Mouse (Mus musculus) adrenal gland, adult 18-20 months (tissue): ENCODE measurements around the gene Mab21l1. TPM values are rescaled to one million over a fixed set of nuclear protein-coding genes. Genes with fewer than 3 reads are reported as not detected.

Experiments used
- DNase-seq, 2 experiments: peaks; one replicate each; pipeline ENCODE4 v3.0.0; 2021 to 2022; ENCODE audit warnings: low spot score in 2 of 2
- long read RNA-seq, 2 experiments: library from polyadenylated mRNA; stranded (forward); transcript quantifications; one replicate each; pipeline ENCODE4 v2.0.0; 2021
- total RNA-seq, 2 experiments: library from RNA; stranded (reverse); gene quantifications; 1 replicate in 1 of 2; 2 replicates in 1 of 2; pipeline ENCODE4 v1.2.3; 2021

Gene Mab21l1
- total RNA-seq = 1 to 10 TPM in 1 of 2 experiments, under 1 TPM in 1; 0.99 to 1.2 TPM
- long read RNA-seq, experiment 1, partial matches to known transcripts = 0 of 3 reads
- long read RNA-seq, experiment 1, other reads (novel, unspliced or antisense) = 0 of 3 reads
- long read RNA-seq, experiment 2, partial matches to known transcripts = 0 of 2 reads
- long read RNA-seq, experiment 2, other reads (novel, unspliced or antisense) = 0 of 2 reads

DNA sequence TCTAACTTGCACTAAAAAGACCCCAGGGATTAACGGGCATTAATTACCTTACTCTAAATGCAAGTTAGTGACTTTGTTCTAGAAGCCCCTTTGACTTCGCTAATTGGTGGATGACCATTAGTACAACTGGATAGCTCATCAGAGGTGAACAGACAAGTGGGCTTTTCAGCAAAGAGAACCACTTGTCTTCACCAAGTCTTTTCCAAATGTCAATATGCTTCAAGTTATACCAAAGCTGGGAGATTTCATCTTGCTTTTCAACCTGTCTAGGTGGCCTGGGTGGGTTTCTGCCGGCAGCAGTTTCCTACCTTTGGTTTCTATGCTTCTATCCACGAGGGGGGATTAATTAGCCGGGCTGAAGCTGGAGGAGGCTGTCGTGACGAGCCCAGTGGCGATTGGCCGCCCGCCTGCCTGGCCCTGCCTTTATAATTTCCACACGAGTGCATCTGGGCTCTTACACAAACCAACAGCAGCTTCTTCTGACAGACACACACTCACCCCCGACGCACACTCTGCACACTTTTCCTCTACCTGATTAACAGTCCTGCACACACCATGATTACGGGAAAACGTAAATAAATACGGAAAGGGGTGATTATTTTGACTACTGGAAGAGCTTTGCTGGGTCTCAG lies at the start of gene Mab21l1:
Mab21l1 (plus strand) TSS at position 455 of the 632 bp plus-strand sequence.
- DNase-seq = no peak

DNA sequence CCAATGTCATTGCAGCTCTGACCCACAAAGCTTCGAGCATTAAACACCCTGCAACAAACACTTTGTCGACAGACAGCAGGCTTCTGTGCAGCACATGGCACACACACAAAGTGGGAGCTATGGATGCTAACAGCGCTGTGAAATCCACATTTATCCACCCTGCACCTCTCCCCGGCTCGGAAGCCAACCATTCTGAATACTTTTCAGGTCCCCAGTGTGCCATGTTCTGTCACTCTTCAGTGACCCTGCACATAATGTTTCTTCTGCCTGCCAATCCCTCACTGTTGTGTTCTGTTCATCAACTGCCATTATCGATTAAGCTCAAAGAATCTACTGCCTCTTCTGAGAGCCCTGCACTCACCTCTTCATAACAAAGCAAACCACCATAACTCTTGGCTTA lies 48.6 kb upstream of the Mab21l1 start:
- DNase-seq = no peak

DNA sequence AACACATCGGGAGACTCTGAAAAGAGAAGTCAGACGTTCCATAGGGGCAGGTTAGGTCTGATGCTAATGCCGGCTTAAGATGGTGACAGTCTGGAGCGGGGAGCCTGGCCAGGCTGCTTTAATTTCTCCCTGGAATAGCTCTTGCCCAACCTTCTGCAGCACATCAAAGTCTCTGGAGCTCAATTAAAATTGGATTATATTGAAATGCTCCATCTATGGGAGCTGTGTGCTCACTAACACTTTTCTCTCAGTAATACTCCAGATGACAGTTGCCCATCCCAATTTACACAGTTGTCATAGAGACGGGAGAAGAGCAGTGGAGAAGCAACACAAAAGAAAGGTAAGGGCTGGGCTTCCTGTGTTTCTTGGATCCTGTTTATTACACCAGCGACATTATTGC lies 40.9 kb upstream of the Mab21l1 start:
- DNase-seq = no peak

DNA sequence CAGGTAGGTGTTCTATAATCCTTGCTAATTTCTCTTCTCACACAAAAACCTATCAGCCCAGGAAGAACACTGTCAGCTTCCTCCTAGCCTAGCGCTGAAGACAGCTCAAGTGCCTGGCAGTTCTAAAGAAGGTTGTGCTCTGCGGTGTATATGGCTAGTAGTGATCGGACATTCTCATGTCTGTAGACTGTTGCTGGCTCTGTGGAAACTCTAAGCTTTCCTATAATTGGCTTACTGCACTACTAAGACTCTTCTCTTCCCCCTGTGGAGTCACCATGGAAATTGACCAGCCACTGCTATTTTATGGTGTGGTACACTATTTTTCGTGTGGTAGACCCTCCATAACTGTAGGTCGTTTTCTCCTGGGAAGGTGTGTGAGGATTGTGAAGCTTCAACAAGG lies 40.1 kb upstream of the Mab21l1 start:
- no peak for DNase-seq

GRCm38 (mm10) chr3:55742654-55743053 lies 39.7 kb upstream of the Mab21l1 start:
- DNase-seq = no peak

GRCm38 (mm10) chr3:55743885-55744284 lies 38.4 kb upstream of the Mab21l1 start:
- DNase-seq = no peak

- no peak for DNase-seq
Measured at GRCm38 (mm10) chr3:55750445-55751065, 31.8 kb upstream of the Mab21l1 start.

DNA sequence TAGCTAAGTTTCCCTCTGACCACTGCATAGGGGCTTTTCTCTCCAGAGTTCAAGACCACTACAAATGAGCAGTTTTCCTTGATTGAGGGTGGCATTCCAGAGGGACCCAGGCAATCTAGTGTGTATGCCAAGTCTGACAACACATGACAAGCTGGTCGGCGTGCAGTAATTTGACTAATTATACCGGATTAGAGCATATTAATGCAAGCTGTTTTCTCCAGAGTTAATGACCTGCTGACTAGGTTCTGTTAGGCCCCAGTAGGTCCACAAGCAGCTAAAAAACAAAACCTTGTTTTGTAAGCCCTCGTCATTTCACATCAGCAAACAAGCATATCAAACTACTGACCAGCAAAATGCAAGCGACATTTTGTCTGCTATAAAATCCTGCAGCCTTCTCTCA lies 30.9 kb upstream of the Mab21l1 start:
- DNase-seq = no peak

DNA sequence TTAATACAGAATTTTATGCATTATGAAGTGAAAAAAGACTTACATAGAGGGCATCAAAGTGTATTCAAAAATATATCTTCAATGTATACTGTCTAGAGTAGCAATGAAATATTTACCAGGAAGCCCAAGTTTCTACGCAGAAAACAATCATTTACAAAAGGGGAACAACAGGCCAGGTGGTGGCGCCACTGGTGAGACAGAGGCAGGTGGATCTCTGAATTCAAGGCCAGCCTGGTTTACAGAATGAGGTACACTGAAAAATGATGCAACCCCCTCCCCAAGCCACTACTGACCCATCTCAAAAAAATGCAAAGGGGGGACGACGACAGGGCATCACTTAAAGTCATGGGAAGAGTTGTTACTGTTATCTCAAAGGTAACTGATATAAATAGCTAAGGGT lies 29.8 kb upstream of the Mab21l1 start:
- DNase-seq = no peak

GRCm38 (mm10) chr3:55753872-55754271 lies 28.4 kb upstream of the Mab21l1 start:
- DNase-seq = no peak

DNA sequence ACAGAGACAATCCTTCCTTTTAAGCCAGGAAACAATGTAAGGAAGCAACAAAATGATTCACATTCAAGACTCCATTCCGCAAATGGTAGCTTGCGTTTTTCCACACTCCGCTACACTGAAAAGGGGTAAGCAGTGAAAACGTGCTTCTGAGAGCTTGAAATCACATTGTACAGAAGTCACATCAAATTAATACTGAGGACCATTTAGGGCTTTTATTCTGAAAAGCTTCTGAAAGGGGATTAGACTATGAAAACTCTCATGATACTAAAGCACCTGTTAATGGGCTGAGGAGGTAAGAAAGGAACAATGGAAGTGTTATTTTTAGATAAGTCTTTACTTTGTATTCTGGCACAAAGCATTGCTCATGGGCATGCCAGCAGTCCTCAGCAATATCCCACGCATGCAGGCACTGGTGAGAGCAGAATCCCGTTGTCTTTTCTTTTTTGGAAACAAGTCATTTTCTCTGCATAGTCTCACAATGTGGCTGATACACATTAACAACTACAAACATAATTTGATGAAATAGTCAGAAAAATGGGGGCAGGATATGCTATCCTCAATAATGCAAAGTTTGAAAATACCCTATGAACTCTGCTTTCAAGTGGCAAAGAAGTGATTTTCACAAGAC lies 27.2 kb upstream of the Mab21l1 start:
- DNase-seq = no peak

- no peak for DNase-seq
Measured at GRCm38 (mm10) chr3:55755805-55756601, 26.3 kb upstream of the Mab21l1 start.

DNA sequence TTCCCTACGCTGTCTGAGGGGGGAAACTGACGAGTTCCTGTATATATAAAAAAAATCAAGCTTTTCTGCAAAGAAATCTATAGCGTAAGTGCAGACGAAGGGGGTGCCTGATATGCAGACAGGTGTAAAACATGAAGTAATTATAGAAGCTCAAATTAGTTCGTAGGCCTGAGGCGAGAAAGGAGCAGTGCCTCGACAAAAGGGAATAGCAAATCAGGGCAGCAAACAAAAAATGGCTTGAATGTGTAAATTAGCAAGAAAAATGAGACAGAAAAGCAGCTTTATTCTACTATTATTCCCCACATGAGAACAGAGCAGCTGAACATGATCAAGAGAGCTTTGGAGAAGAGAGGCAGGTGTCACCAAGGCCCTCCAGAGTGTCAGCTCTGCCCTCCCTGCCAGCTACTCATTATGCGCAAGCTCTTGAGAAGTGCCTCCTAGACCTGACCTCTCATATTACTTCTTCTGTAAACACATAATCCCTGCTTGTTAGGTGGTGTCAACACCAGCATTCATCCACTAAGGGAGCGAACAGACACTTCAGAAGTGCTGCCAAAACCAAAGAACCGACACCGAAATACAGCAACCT lies 25.6 kb upstream of the Mab21l1 start:
- DNase-seq = no peak

- DNase-seq = no peak
Measured at GRCm38 (mm10) chr3:55758297-55758696, 24.0 kb upstream of the Mab21l1 start.

- DNase-seq = no peak
Measured at GRCm38 (mm10) chr3:55763591-55763990, 18.7 kb upstream of the Mab21l1 start.

DNA sequence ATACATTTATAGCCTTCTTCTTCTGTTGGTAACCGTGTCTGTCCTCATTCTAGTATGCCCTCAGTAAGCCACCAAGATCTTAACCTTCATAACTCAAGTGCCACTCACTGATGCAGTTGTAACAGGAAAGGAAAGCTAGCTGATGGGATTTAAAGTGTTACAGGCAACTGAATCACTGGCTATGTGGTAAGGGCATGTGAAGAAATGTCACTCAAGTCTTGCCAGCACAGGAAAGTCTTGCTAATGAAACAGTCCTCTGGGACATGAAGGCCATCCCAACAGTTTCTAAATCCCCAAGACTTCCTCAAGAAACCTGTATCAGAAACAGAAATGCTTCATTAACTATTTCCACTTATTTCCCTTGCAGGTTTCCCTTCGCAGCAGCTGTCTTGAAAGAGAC lies 13.7 kb upstream of the Mab21l1 start:
- DNase-seq = no peak

DNA sequence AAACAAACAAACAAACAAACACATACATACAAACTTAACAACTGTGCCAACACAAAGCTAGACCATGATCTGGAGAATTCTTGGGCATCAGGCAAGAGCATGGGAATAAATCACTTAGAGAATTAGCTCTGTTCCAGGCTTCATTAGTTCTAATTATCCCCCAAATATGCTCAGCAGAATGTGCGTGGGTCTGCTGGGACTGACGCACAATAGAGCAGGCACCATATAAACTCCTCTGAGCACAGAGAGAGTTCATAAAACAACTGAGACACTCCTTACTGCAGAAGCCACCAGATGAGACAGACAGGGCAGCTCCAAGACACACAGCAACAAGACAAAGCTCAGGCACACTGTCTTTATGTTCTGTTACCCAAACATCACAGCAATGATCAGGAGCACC lies 13.0 kb upstream of the Mab21l1 start:
- no peak for DNase-seq

- no peak for DNase-seq
Measured at GRCm38 (mm10) chr3:55774203-55774602, 8.1 kb upstream of the Mab21l1 start.

- no peak for DNase-seq
Measured at GRCm38 (mm10) chr3:55775245-55775644, 7.1 kb upstream of the Mab21l1 start.

GRCm38 (mm10) chr3:55775753-55776152 lies 6.6 kb upstream of the Mab21l1 start:
- no peak for DNase-seq

DNA sequence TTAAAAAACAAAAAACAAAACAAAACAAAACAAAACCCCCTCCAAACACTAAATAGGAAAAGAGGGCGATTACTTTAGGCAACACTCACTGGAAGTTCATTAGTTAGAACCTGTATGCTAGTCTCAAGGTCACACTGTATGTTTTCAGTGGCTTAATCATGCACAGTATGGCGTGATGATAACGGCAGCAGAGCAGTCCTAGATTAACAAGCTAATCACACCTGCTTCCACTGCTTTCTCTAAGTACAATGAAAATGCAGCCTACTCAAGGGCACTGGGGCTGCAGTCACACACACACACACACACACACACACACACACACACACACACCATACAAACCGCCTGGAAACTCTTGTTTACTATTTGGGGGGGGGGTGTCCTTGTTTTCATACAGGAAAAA lies 4.8 kb upstream of the Mab21l1 start:
- DNase-seq = no peak
